Mouse (Mus musculus) MEL (cell line): ENCODE data around the gene Acss2. TPM values are rescaled to one million over a fixed set of nuclear protein-coding genes. Genes with fewer than 3 reads are reported as not detected.

Experiments
- DNase-seq: peaks from one replicate; pipeline ENCODE4 v3.0.0; 2011; ENCODE audit warnings: low read depth, low spot score
- H3K27ac ChIP-seq: 2 replicates; pipeline ENCODE4 v1.5.1; 2012; ENCODE audit warnings: low read depth, mild to moderate bottlenecking, control low read depth, low read length, moderate library complexity; ENCODE audit not compliant: control insufficient read depth
- H3K27me3 ChIP-seq, 2 experiments: fragments of 150-350 bp in 1 of 2; sonication (generic) in 1 of 2; 2 replicates each; pipeline ENCODE4 v1.6.1; 2012; ENCODE audit warnings: low read length in 2 of 2, mild to moderate bottlenecking in 2 of 2, improper control_type of control experiment in 1 of 2, moderate library complexity in 1 of 2; ENCODE audit not compliant: insufficient read depth in 2 of 2, control insufficient read depth in 1 of 2
- H3K36me3 ChIP-seq, 2 experiments: 2 replicates each; pipeline ENCODE4 v1.6.1; 2012 to 2014; ENCODE audit warnings: low read length in 2 of 2, improper control_type of control experiment in 1 of 2, inconsistent platforms in 1 of 2, mild to moderate bottlenecking in 1 of 2; ENCODE audit not compliant: insufficient read depth in 2 of 2, control insufficient read depth in 1 of 2
- H3K4me1 ChIP-seq, 2 experiments: fragments of 150-350 bp in 1 of 2; sonication (generic) in 1 of 2; 2 replicates each; pipeline ENCODE4 v1.6.1; 2012; ENCODE audit warnings: low read length in 2 of 2, improper control_type of control experiment in 1 of 2, mild to moderate bottlenecking in 1 of 2; ENCODE audit not compliant: insufficient read depth in 2 of 2, control insufficient read depth in 1 of 2
- H3K4me3 ChIP-seq, 2 experiments: fragments of 150-350 bp in 1 of 2; sonication (generic) in 1 of 2; 2 replicates each; pipeline ENCODE4 v1.5.1; 2012; ENCODE audit warnings: low read depth in 2 of 2, low read length in 2 of 2, mild to moderate bottlenecking in 2 of 2, moderate library complexity in 2 of 2, control low read depth in 1 of 2, improper control_type of control experiment in 1 of 2; ENCODE audit not compliant: control insufficient read depth in 1 of 2, insufficient read depth in 1 of 2
- H3K79me2 ChIP-seq: 2 replicates; pipeline ENCODE4 v1.6.1; 2012; ENCODE audit warnings: mild to moderate bottlenecking, low read length, moderate library complexity; ENCODE audit not compliant: control insufficient read depth, poor library complexity, insufficient read depth
- H3K9ac ChIP-seq: 2 replicates; pipeline ENCODE4 v1.6.1; 2012; ENCODE audit warnings: low read depth, mild to moderate bottlenecking, control low read depth, low read length, moderate library complexity; ENCODE audit not compliant: control insufficient read depth, poor library complexity, severe bottlenecking
- H3K9me3 ChIP-seq: fragments of 150-350 bp; sonication (generic); replicated peaks from 2 replicates; pipeline ENCODE4 v1.6.1; 2012; ENCODE audit warnings: mild to moderate bottlenecking, low read length, improper control_type of control experiment, moderate library complexity; ENCODE audit not compliant: insufficient read depth
- CHD1 ChIP-seq: IDR thresholded peaks from 2 replicates; pipeline ENCODE4 v1.6.1; 2012; ENCODE audit warnings: low read depth, mild to moderate bottlenecking, inconsistent platforms, low read length, improper control_type of control experiment
- EP300 ChIP-seq, 2 experiments: IDR thresholded peaks; 2 replicates each; pipeline ENCODE4 v1.6.1; 2011; ENCODE audit warnings: improper control_type of control experiment in 2 of 2, low read length in 2 of 2, low read depth in 1 of 2, mild to moderate bottlenecking in 1 of 2
- GABPA ChIP-seq: IDR thresholded peaks from 2 replicates; pipeline ENCODE4 v1.6.1; 2012; ENCODE audit warnings: low read depth, mild to moderate bottlenecking, inconsistent platforms, low read length, improper control_type of control experiment, moderate library complexity
- GATA1 ChIP-seq: IDR thresholded peaks from 2 replicates; pipeline ENCODE4 v1.6.1; 2011; ENCODE audit warnings: low read depth, low read length, improper control_type of control experiment
- HCFC1 ChIP-seq: IDR thresholded peaks from 2 replicates; pipeline ENCODE4 v1.6.1; 2012; ENCODE audit warnings: low read depth, mild to moderate bottlenecking, inconsistent platforms, low read length, improper control_type of control experiment, moderate library complexity
- MXI1 ChIP-seq: IDR thresholded peaks from 2 replicates; pipeline ENCODE4 v1.6.1; 2011; ENCODE audit warnings: mild to moderate bottlenecking, low read depth, low read length, improper control_type of control experiment
- MYB ChIP-seq: IDR thresholded peaks from 2 replicates; pipeline ENCODE4 v1.6.1; 2011; ENCODE audit warnings: mild to moderate bottlenecking, low read depth, low read length, improper control_type of control experiment
- MYC ChIP-seq: IDR thresholded peaks from 2 replicates; pipeline ENCODE4 v1.6.1; 2011; ENCODE audit warnings: low read depth, mild to moderate bottlenecking, low read length, improper control_type of control experiment, moderate library complexity
- NELFE ChIP-seq: IDR thresholded peaks from 2 replicates; pipeline ENCODE4 v1.6.1; 2011; ENCODE audit warnings: low read depth, low read length, improper control_type of control experiment
- NRF1 ChIP-seq: IDR thresholded peaks from 2 replicates; pipeline ENCODE4 v1.6.1; 2014; ENCODE audit warnings: low read depth, mild to moderate bottlenecking, inconsistent platforms, low read length, improper control_type of control experiment, moderate library complexity; ENCODE audit not compliant: poor library complexity, insufficient read depth, severe bottlenecking
- POLR2AphosphoS5 ChIP-seq: IDR thresholded peaks from 2 replicates; pipeline ENCODE4 v1.6.1; 2012; ENCODE audit warnings: low read depth, borderline replicate concordance, mild to moderate bottlenecking, inconsistent platforms, low read length, moderate library complexity, mixed read lengths
- RAD21 ChIP-seq: IDR thresholded peaks from 2 replicates; pipeline ENCODE4 v1.6.1; 2011; ENCODE audit warnings: mild to moderate bottlenecking, low read depth, low read length, improper control_type of control experiment
- RCOR1 ChIP-seq: IDR thresholded peaks from 2 replicates; pipeline ENCODE4 v1.6.1; 2012; ENCODE audit warnings: low read depth, mild to moderate bottlenecking, inconsistent platforms, low read length, improper control_type of control experiment
- SIN3A ChIP-seq: IDR thresholded peaks from 2 replicates; pipeline ENCODE4 v1.6.1; 2012; ENCODE audit warnings: low read length, improper control_type of control experiment, inconsistent platforms
- TCF12 ChIP-seq: IDR thresholded peaks from 2 replicates; pipeline ENCODE4 v1.6.1; 2014; ENCODE audit warnings: low read depth, mild to moderate bottlenecking, inconsistent platforms, low read length, improper control_type of control experiment, moderate library complexity
- UBTF ChIP-seq: IDR thresholded peaks from 2 replicates; pipeline ENCODE4 v1.6.1; 2012; ENCODE audit warnings: low read depth, mild to moderate bottlenecking, inconsistent platforms, low read length, improper control_type of control experiment, moderate library complexity, borderline replicate concordance; ENCODE audit not compliant: insufficient read depth
- ZMIZ1 ChIP-seq: IDR thresholded peaks from 2 replicates; pipeline ENCODE4 v1.6.1; 2012; ENCODE audit warnings: low read depth, mild to moderate bottlenecking, inconsistent platforms, low read length, improper control_type of control experiment, moderate library complexity
- polyA plus RNA-seq, 2 experiments: library from polyadenylated mRNA; stranded (reverse) in 1 of 2; unstranded in 1 of 2; fragments of >175 nt in 1 of 2; fragments of >200 nt in 1 of 2; gene quantifications; 2 replicates each; pipeline versions ENCODE4 v1.2.1 to v1.2.4; 2012; ENCODE audit warnings: low replicate concordance in 2 of 2, low read depth in 1 of 2; ENCODE audit not compliant: insufficient read length in 2 of 2, insufficient read depth in 1 of 2, missing spikeins in 1 of 2
- total RNA-seq: library from RNA; depleted of rRNA; stranded (reverse); fragments of 300-350 nt; gene quantifications from 2 replicates; pipeline ENCODE4 v1.2.3, GENCODE M21; 2012

Gene Acss2
- total and polyA plus RNA-seq, 3 experiments = 2.9 to 11.0 TPM; not detected in 1

GRCm38 (mm10) chr2:155562934-155563333 is 45.2 kb downstream of the Acss2 start:
- H3K4me1 ChIP-seq = peaks cover 13 to 18% of the 10 kb centered on the region in 2 experiments
- no peaks in the 10 kb centered on the region for H3K79me2 ChIP-seq
- no peak overlapping the region for H3K9ac ChIP-seq
- no peaks in the 10 kb centered on the region for H3K9me3 ChIP-seq
- no peak overlapping the region for H3K4me3 ChIP-seq
- no peak for DNase-seq
- H3K27ac ChIP-seq = peak overlapping the region; percentile 31; the same call in 1 of the 2 replicates
- TF ChIP-seq GABPA (no peak), POLR2AphosphoS5 (no peak), HCFC1 (no peak), MYB (no peak), RAD21 (no peak), MYC (no peak), UBTF (no peak), MXI1 (no peak), CHD1 (no peak), ZMIZ1 (no peak), NELFE (no peak), GATA1 (no peak), SIN3A (no peak)
- H3K36me3 ChIP-seq = peaks cover 0 to 13% of the 10 kb centered on the region in 2 experiments; a peak in 2 of 4 replicates
- H3K27me3 ChIP-seq = no peaks in the 10 kb centered on the region

GRCm38 (mm10) chr2:155567751-155568150 is 50.0 kb downstream of the Acss2 start:
- no peak overlapping the region for H3K4me3 ChIP-seq
- no peak overlapping the region for H3K9ac ChIP-seq
- DNase-seq = peak; percentile 23
- H3K79me2 ChIP-seq = no peaks in the 10 kb centered on the region
- H3K9me3 ChIP-seq = no peaks in the 10 kb centered on the region
- H3K27me3 ChIP-seq = no peaks in the 10 kb centered on the region
- TF ChIP-seq GABPA (peak; percentile 81; the same call in 1 of the 2 replicates), MYC (no peak), EP300 (IDR thresholded peaks at IDR 0.05; ENCODE audit: low read depth in 1 of 2, low read length in 2 of 2) (0 out of 4 replicates have a peak, but pooled peaks of 1 of the 2 experiments have one; percentile 8), RCOR1 (no peak), NRF1 (no peak), TCF12 (0 out of 2 replicates have a peak, but pooled peaks have one; percentile 10)
- no peak overlapping the region for H3K27ac ChIP-seq
- H3K4me1 ChIP-seq = peaks cover 13 to 15% of the 10 kb centered on the region in 2 experiments
- H3K36me3 ChIP-seq = peaks cover 0 to 19% of the 10 kb centered on the region in 2 experiments; a peak in 3 of 4 replicates
